Mouse (Mus musculus) heart, postnatal 0 days (tissue): ENCODE data around the gene A4galt. TPM values are rescaled to one million over a fixed set of nuclear protein-coding genes. Genes with fewer than 3 reads are reported as not detected.

ENCODE experiments used
- ATAC-seq: fragments of 200-750 bp; cut with Nextera tagmentation; 2 replicates; pipeline ENCODE4 v1.8.0; 2017; ENCODE audit warnings: low read depth, moderate number of reproducible peaks, moderate library complexity; ENCODE audit not compliant: insufficient read depth
- DNase-seq: peaks from one replicate; pipeline ENCODE4 v3.0.0-alpha.2; 2016; ENCODE audit warnings: low spot score
- H3K27ac ChIP-seq: fragments of 300-500 bp; sonication (generic); 2 replicates; pipeline ENCODE4 v1.5.1; 2014; ENCODE audit warnings: low read depth, mild to moderate bottlenecking
- H3K27me3 ChIP-seq: fragments of 300-500 bp; sonication (generic); 2 replicates; pipeline ENCODE4 v1.6.1; 2014; ENCODE audit warnings: low read length, mixed read lengths; ENCODE audit not compliant: control insufficient read depth, insufficient read depth
- H3K36me3 ChIP-seq: fragments of 300-500 bp; sonication (generic); replicated peaks from 2 replicates; pipeline ENCODE4 v1.6.1; 2014; ENCODE audit warnings: low read length, mixed read lengths; ENCODE audit not compliant: control insufficient read depth, insufficient read depth
- H3K4me1 ChIP-seq: fragments of 300-500 bp; sonication (generic); 2 replicates; pipeline ENCODE4 v1.6.1; 2014; ENCODE audit warnings: antibody characterized with exemption; ENCODE audit not compliant: control insufficient read depth, insufficient read depth
- H3K4me2 ChIP-seq: fragments of 300-500 bp; sonication (generic); 2 replicates; pipeline ENCODE4 v1.6.1; 2014; ENCODE audit warnings: low read depth, mild to moderate bottlenecking, low read length, moderate library complexity
- H3K4me3 ChIP-seq: fragments of 300-500 bp; sonication (generic); 2 replicates; pipeline ENCODE4 v1.5.1; 2014; ENCODE audit warnings: low read depth, low read length
- H3K9ac ChIP-seq: fragments of 300-500 bp; sonication (generic); replicated peaks from 2 replicates; pipeline ENCODE4 v1.6.1; 2014; ENCODE audit warnings: low read depth, low read length, mixed read lengths
- H3K9me3 ChIP-seq: fragments of 300-500 bp; sonication (generic); replicated peaks from 2 replicates; pipeline ENCODE4 v1.6.1; 2016; ENCODE audit warnings: low read length; ENCODE audit not compliant: control insufficient read depth
- CTCF ChIP-seq: IDR thresholded peaks from 2 replicates; pipeline ENCODE4 v1.5.1; 2016; ENCODE audit warnings: antibody characterized with exemption, control low read depth, low read depth
- EP300 ChIP-seq: IDR thresholded peaks from 2 replicates; pipeline ENCODE4 v1.6.1; 2016; ENCODE audit warnings: antibody characterized with exemption, low read depth
- WGBS: fragments of 180-500 bp; shearing (Covaris S2); extraction: QIAGEN DNeasy Blood & Tissue Kit; methylation state at CpG from one replicate; pipeline ENCODE4 v1.1.7; 2014; 5-methylcytosine and 5-hydroxymethylcytosine counted together
- polyA plus RNA-seq: library from polyadenylated mRNA; unstranded; fragments of >200 nt; fragmentation: Nextera tagmentation; extraction: Ambion mirVana; gene quantifications from 2 replicates; pipeline ENCODE4 v1.2.1, GENCODE M21; 2015
- total RNA-seq: library from RNA; depleted of rRNA; stranded (reverse); fragments of >200 nt; gene quantifications from 2 replicates; pipeline ENCODE4 v1.2.3, GENCODE M21; 2014; ENCODE audit warnings: low replicate concordance; rRNA removed

The A4galt gene
- total and polyA plus RNA-seq, 2 experiments from 2014 or later = 2.0 to 3.2 TPM

DNA sequence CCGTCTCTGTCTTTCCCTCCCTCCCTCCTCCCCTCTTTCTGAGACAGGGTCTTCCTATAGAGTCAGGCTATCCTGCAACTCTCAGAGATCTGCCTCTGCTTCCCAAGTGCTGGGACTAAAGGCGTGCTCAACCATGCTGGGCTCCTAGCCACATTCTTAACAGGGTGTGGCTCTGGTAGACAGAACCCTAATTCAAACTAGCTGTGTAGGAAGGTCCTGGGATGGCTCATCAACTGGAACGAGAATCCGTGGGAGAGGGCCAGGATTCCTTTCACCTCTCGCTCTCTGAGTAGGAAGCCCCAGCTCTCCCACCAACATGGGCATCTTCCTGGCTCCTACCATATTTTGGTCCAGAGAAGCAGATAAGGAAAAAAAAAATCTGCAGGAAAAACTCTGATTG, 69.2 kb downstream of the A4galt start:
- H3K9ac ChIP-seq = no peak overlapping the region
- H3K4me2 ChIP-seq = no peak overlapping the region
- H3K9me3 ChIP-seq = no peaks in the 10 kb centered on the region
- H3K36me3 ChIP-seq = no peaks in the 10 kb centered on the region
- ATAC-seq = no peak
- no peak overlapping the region for H3K4me3 ChIP-seq
- H3K27ac ChIP-seq = no peak overlapping the region
- DNase-seq = no peak
- 62% methylated on average over 5 of the region's 5 CpGs for WGBS
- no peaks in the 10 kb centered on the region for H3K27me3 ChIP-seq
- H3K4me1 ChIP-seq = no peaks in the 10 kb centered on the region
- TF ChIP-seq CTCF = no peak
- TF ChIP-seq EP300 = no peak

DNA sequence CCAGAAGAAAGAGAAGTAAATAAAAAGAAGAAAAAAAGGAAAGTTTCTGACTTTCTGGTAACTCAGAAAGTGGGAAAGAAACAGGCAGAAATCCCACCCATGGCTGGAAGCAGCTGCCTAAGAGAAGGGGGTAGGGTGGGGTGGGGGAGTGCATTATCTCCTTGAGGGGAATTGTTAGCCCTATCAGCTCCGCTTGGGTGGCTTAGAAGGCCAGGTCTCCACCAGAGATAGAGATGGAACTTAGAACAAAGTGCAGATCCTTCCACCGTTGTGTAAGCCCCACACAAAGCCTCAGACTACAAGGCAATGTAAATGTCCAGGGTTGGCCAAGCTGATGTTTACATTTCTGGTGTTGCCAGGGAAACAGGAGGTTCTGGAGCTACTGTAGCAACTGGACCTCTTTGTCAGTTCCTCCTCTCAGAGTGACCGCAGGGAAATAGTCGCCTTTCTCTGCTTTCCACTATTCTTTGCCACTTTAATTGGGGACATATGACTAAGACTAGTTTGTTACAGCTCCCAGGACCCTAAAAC, 69.7 kb downstream of the A4galt start:
- no peak overlapping the region for H3K4me3 ChIP-seq
- ATAC-seq = no peak
- H3K4me1 ChIP-seq = no peaks in the 10 kb centered on the region
- WGBS = 48% methylated on average over 4 of the region's 4 CpGs
- no peak for TF ChIP-seq CTCF
- TF ChIP-seq EP300 = no peak
- no peak overlapping the region for H3K9ac ChIP-seq
- no peaks in the 10 kb centered on the region for H3K9me3 ChIP-seq
- H3K27ac ChIP-seq = no peak overlapping the region
- no peaks in the 10 kb centered on the region for H3K27me3 ChIP-seq
- no peak overlapping the region for H3K4me2 ChIP-seq
- H3K36me3 ChIP-seq = no peaks in the 10 kb centered on the region
- DNase-seq = no peak

- Histone ChIP-seq H3K36me3 (no peaks in the 10 kb centered on the region), H3K27ac (no peak overlapping the region), H3K9ac (no peak overlapping the region), H3K4me2 (no peak overlapping the region), H3K27me3 (no peaks in the 10 kb centered on the region), H3K9me3 (no peaks in the 10 kb centered on the region), H3K4me3 (no peak overlapping the region), H3K4me1 (no peaks in the 10 kb centered on the region)
- 82% methylated on average over 6 of the region's 6 CpGs for WGBS
- no peak for ATAC-seq
- DNase-seq = no peak
- TF ChIP-seq EP300 (no peak), CTCF (no peak)
Measured at GRCm38 (mm10) chr15:83180004-83180403, 71.6 kb downstream of the A4galt start.

Other genes starting within 250 kb of the A4galt start
- gene Nfam1, start 218.5 kb downstream of the A4galt start, total RNA-seq = 0.38 and 0.54 TPM in 2 replicates
- 0.99 and 1.2 TPM in 2 replicates for gene Nfam1, start 218.5 kb downstream of the A4galt start, polyA plus RNA-seq
- gene Serhl, start 162.3 kb downstream of the A4galt start, total RNA-seq = 80.4 and 110 TPM in 2 replicates
- 81.6 and 84.0 TPM in 2 replicates for gene Serhl, start 162.3 kb downstream of the A4galt start, polyA plus RNA-seq
- 116 and 121 TPM in 2 replicates for gene Rrp7a, start 129.0 kb downstream of the A4galt start, total RNA-seq
- gene Rrp7a, start 129.0 kb downstream of the A4galt start, polyA plus RNA-seq = 24.6 and 26.2 TPM in 2 replicates
- 60.4 and 63.6 TPM in 2 replicates for gene Poldip3, start 102.4 kb downstream of the A4galt start, total RNA-seq
- gene Poldip3, start 102.4 kb downstream of the A4galt start, polyA plus RNA-seq = 36.4 and 38.3 TPM in 2 replicates
- gene Cyb5r3, start 79.2 kb downstream of the A4galt start, total RNA-seq = 125 and 166 TPM in 2 replicates
- gene Cyb5r3, start 79.2 kb downstream of the A4galt start, polyA plus RNA-seq = 113 and 117 TPM in 2 replicates
- 86.9 and 112 TPM in 2 replicates for gene Arfgap3, start 98.5 kb upstream of the A4galt start, total RNA-seq
- 22.4 and 25.4 TPM in 2 replicates for gene Arfgap3, start 98.5 kb upstream of the A4galt start, polyA plus RNA-seq
- 65.0 and 78.0 TPM in 2 replicates for gene Pacsin2, start 212.8 kb upstream of the A4galt start, total RNA-seq
- gene Pacsin2, start 212.8 kb upstream of the A4galt start, polyA plus RNA-seq = 53.0 and 63.3 TPM in 2 replicates